Mouse (Mus musculus) bone marrow, adult 2 months (tissue): ENCODE results near the gene Plcl2. TPM values are rescaled to one million over a fixed set of nuclear protein-coding genes. Genes with fewer than 3 reads are reported as not detected.

Experiments
- H3K27ac ChIP-seq: fragments of 200-500 bp; 2 replicates; pipeline ENCODE4 v1.5.1; 2012; ENCODE audit warnings: low read depth, mild to moderate bottlenecking, control low read depth, inconsistent platforms, low read length; ENCODE audit not compliant: control insufficient read depth, poor library complexity, insufficient read depth
- H3K4me1 ChIP-seq: fragments of 200-500 bp; 2 replicates; pipeline ENCODE4 v1.6.1; 2011; ENCODE audit warnings: low read length; ENCODE audit not compliant: control insufficient read depth, insufficient read depth
- H3K4me3 ChIP-seq: fragments of 200-500 bp; replicated peaks from 2 replicates; pipeline ENCODE3; 2011; ENCODE audit warnings: mild to moderate bottlenecking, low read depth, low read length, control low read depth; ENCODE audit not compliant: control insufficient read depth
- CTCF ChIP-seq: fragments of 200-500 bp; IDR thresholded peaks from 2 replicates; pipeline ENCODE4 v1.5.1; 2011; ENCODE audit warnings: low read length, control low read depth; ENCODE audit not compliant: control insufficient read depth, insufficient read depth
- POLR2A ChIP-seq: fragments of 200-500 bp; IDR thresholded peaks from 2 replicates; pipeline ENCODE4 v1.6.1; 2011; ENCODE audit warnings: low read depth, mild to moderate bottlenecking, control low read depth, low read length, borderline replicate concordance; ENCODE audit not compliant: control insufficient read depth
- WGBS: fragments of 180-500 bp; shearing (Covaris S2); methylation state at CpG from one replicate; pipeline ENCODE4 v1.1.7; 2018; 5-methylcytosine and 5-hydroxymethylcytosine counted together
- polyA plus RNA-seq: library from polyadenylated mRNA; stranded (reverse); fragments of >200 nt; gene quantifications from 2 replicates; pipeline ENCODE4 v1.2.4, GENCODE M21; 2011; ENCODE audit warnings: low replicate concordance; ENCODE audit not compliant: missing spikeins, insufficient read depth, insufficient read length

Plcl2 gene
- polyA plus RNA-seq, 1 experiment = 33.4 TPM

DNA sequence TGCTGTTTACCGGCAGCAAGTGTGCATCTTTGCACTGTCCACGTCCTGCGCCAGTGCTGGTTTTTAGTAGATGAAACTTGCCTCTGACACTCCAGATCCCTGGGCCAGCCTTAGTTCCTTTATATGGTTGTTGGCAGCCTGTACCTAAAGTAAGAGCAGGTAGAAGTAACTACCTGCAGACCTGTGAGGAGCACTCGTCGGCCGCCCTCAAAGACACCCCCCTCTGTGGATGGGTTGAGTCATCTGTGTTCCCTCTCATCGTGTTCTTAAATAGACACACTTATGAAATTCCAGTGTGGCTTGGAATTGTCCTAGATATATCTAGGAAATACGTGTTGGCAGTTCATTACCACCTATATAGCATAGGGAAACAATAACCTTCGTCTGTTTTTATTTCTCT is 158.4 kb downstream of the Plcl2 start:
- 94% methylated on average over 9 of the region's 9 CpGs for WGBS
- Histone ChIP-seq H3K4me1 (no peaks in the 10 kb centered on the region), H3K4me3 (no peak overlapping the region), H3K27ac (no peak overlapping the region)
- TF ChIP-seq CTCF = no peak

DNA sequence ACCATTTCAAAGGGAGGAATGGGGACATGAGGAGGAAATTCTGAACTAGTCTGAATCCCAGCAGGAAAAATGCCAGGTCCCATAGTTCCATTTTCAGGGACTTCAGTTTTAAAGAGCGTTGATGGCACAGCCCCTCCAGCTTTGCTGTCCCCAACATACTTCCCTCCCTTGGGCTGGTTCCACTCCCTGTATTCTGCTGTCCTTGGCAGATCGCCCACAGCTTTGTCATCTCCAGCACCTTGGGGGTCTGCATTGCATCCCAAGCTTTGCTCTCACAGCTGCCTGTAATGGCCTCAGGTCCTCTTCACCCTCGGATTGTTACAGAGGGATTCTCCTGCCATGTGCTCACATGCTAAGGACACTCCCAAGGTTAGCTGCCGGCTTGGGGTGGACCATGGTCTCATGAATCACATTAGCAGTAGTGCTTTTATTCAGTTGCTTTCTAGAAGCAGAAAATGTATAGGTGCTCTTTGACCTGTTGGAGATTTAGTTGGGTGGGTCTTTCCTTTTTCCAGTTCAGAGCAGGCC is 159.5 kb downstream of the Plcl2 start:
- TF ChIP-seq CTCF (no peak), POLR2A (no peak)
- no peak overlapping the region for H3K27ac ChIP-seq
- 86% methylated on average over 4 of the region's 4 CpGs for WGBS
- H3K4me1 ChIP-seq = no peaks in the 10 kb centered on the region
- no peak overlapping the region for H3K4me3 ChIP-seq

DNA sequence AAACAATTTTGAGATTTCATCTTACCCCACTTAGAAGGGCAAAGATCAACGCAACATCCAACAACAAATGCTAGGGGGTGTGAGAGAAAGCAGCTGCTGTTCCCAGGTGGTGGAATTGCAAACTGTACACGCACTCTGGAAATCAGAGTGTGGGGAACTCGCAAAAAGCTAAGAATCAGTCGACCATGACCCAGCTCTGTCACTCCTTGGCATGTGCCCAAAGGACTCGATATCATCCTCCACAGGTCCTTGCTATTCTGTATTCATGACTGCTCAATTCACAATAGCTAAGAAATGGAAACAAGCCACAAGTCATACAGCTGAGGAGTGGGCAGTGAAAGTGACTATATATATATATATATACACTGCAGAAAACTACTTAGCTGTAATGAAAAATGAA is 162.2 kb downstream of the Plcl2 start:
- TF ChIP-seq POLR2A = no peak
- no peak for TF ChIP-seq CTCF

DNA sequence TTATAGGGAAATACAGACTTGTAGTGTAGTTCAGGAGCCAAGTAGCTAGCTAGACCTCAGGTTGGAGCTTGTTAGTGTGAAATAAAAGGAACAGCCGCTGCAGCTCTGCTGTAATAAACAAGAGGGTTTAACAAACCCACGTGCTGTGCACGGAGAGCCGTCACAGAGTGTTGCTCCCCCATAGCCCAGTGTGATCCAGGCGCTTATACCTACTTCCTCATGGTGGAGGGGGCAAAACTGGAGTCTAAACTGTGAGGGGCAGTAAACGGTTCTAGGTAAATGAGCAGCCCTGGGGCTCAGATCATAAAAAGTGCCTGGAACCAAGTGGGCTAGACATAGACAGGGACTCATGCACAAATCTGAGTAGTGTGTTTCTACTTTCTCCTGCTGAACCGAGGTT is 165.4 kb downstream of the Plcl2 start:
- no peak overlapping the region for H3K4me3 ChIP-seq
- H3K27ac ChIP-seq = no peak overlapping the region
- TF ChIP-seq CTCF = no peak
- TF ChIP-seq POLR2A = no peak
- WGBS = 65% methylated on average over 7 of the region's 7 CpGs
- H3K4me1 ChIP-seq = peaks cover 3% of the 10 kb centered on the region

More for the DNA sequence above, 162.2 kb downstream of the Plcl2 start:
- Histone ChIP-seq H3K4me1 (peaks cover under 1% of the 10 kb centered on the region), H3K4me3 (no peak overlapping the region), H3K27ac (no peak overlapping the region)
- WGBS = 79% methylated on average over 5 of the region's 5 CpGs

DNA sequence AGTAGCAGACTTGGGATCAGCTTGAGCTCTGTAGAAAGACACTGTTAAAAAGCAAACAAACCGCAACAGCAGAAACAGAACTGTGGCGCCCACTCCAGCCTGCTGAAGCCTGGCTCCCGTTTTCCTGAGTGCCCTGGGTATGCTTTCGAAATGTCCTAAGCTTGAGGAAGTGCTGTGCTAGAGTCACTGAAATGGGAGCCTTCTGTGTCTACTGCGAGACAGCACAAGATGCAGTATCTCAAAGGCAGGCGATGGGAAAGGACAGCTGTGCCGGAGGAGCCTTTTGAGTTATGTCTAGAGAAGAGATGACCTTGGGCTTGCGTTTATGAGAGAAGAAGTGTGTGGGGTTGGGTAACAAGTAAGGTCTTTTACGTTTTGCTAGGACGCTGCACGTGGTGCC is 166.0 kb downstream of the Plcl2 start:
- TF ChIP-seq CTCF (no peak), POLR2A (no peak)
- Histone ChIP-seq H3K27ac (no peak overlapping the region), H3K4me1 (peaks cover 3% of the 10 kb centered on the region), H3K4me3 (no peak overlapping the region)
- 70% methylated on average over 11 of the region's 11 CpGs for WGBS

DNA sequence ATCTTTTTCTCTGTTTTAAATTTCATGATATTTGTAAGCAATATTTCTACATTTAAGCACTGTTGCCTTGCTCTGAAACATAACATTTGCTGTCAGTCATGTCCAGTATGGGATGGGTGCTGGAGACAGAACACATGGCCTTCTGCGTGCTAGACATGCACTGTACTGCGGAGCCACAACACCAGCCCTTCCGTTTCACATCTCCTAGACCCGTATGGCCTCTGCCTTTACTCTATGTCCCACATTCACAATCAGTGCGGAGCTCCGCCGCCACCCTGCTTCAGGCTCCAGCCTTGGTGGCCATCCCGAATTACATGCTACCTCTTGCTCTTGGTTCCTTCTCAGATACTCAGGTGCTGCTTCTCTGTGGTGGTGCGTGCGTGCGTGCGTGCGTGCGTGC is 168.1 kb downstream of the Plcl2 start:
- 92% methylated on average over 14 of the region's 14 CpGs for WGBS
- TF ChIP-seq POLR2A (no peak), CTCF (no peak)
- peaks cover 3% of the 10 kb centered on the region for H3K4me1 ChIP-seq

DNA sequence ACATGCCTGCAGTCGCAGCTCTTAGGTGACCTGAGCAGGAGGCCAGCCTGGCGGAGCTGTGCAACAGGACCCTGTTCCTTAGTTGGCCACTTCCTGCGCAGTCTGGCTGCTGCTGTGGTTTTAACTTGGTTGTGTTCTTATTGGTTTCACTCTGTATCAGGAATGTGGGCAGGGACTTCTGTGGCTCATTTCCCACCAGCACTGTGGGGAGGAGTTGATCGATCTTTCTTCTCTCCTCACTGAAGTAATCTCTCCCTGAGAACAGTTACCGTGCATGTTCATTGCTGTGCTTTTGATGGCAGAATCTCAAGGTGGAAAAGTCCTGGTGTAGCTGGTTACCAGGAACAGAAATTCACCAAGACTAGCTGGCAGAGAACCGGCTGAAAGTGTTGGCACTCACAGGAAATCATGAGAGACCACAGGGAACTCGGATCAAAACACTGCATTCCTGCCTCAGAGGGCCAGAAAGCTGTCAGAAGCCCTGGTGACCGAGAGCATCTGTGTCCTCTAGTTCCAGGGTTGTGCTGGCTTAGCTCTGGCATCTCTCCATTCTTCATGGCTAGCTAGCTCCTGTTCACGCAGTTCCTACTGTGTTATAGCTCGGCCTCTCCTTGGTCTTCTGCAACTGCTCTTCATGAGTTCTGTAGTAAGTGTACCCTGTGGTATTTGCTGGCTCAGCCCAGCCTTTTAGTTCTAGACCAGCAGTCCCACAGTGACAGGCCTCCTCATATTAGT is 168.9 kb downstream of the Plcl2 start:
- H3K4me3 ChIP-seq = no peak overlapping the region
- WGBS = 22% methylated on average over 10 of the region's 10 CpGs
- TF ChIP-seq POLR2A = no peak
- TF ChIP-seq CTCF = no peak

More for the DNA sequence above, 168.1 kb downstream of the Plcl2 start:
- Histone ChIP-seq H3K4me3 (no peak overlapping the region), H3K27ac (no peak overlapping the region)

DNA sequence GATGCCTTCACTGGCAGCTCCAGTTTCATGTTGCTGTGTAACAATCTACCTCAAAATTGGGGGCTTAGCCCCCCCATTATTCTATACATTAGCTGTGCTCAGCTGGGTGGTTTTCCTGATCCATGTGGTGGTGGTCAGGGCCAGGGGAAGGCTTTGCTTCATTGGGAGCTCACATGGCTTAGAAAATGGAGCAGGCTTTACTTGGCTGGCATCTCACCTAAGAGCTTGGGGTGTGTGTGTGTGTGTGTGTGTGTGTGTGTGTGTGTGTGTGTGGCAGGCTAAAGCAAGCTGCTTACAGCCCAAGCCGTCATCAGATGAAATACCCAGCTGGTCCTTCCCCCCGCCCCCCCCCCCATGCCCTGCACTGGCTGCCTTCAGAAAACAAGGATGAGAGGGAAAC is 169.5 kb downstream of the Plcl2 start:
- 69% methylated on average over 2 of the region's 2 CpGs for WGBS
- H3K4me3 ChIP-seq = no peak overlapping the region
- H3K27ac ChIP-seq = no peak overlapping the region
- TF ChIP-seq CTCF (no peak), POLR2A (no peak)
- peaks cover 3% of the 10 kb centered on the region for H3K4me1 ChIP-seq

More for the DNA sequence above, 168.9 kb downstream of the Plcl2 start:
- Histone ChIP-seq H3K27ac (0 out of 2 replicates have a peak overlapping the region, but pooled peaks have one; percentile 11), H3K4me1 (peaks cover 3% of the 10 kb centered on the region)
